In the genomic region with DNA sequence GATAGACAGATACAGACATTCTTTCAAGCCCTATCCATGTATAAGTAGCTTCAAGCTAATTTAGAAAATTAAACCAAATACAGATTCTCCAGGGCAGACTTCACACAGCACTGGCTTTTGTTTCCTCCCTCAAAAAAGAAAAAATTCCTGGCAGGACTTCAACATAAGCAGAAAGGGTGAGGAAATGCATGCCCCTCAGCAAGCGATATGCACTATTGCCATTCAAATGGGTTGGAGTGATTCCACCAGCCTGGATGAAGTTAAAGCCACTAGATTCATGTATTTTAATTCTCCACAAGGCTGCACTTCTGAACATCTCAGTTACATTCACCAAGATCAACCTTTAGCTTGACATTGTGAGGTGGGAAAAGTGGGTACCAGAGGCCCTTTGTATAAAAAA, we compare ENCODE assay signal across 16 mouse cellular contexts.
A peak's percentile ranks its signal among the peaks of the same experiment; 100 is the strongest.
DNase-seq lines count a peak whose midpoint lies in the region; ATAC-seq and TF ChIP-seq lines count a peak whose summit lies in the region.
"Had no signal": no experiment of that assay in that cellular context is flagged by ENCODE, and none has a peak within 500 bp of the region (broad histone marks: within the 10 kb centered on the region; RNA-seq: fewer than 3 reads in every experiment).

No protein-coding gene starts in this region.

- DNase-seq in forebrain, embryonic 14.5 days (ENCODE audit: low spot score), result peak; percentile 33
- peak; percentile 11 for DNase-seq in kidney, adult 2 months
- no peak for DNase-seq in kidney, adult 18-20 months
- peak; percentile 51 for DNase-seq in brain, embryonic 14.5 days (ENCODE audit: low read depth)
- DNase-seq in thymus, postnatal 14 days, result no peak
- DNase-seq: adrenal gland, adult 2 months; adrenal gland, postnatal 10 days; adrenal gland, postnatal 25 days; cerebellum, adult 11-12 months; cerebellum, adult 2 months; cerebellum, adult 9-10 months; cerebellum, postnatal 10 days; cerebellum, postnatal 25 days; forebrain, postnatal 0 days had no signal

- no peaks in the 10 kb centered on the region for H3K4me1 ChIP-seq in forebrain, embryonic 14.5 days (ENCODE audit: control insufficient read depth, insufficient read depth, low read length)
- peaks cover 7% of the 10 kb centered on the region; the same call in 1 of the 2 replicates for H3K4me1 ChIP-seq in forebrain, embryonic 13.5 days
- H3K4me1 ChIP-seq in kidney, adult 2 months (ENCODE audit: control insufficient read depth, insufficient read depth, low read length), result no peaks in the 10 kb centered on the region

- H3K9ac ChIP-seq in forebrain, embryonic 14.5 days (ENCODE audit: low read length), result no peak overlapping the region
- H3K9ac ChIP-seq in forebrain, embryonic 13.5 days, result no peak overlapping the region
- H3K9ac ChIP-seq: embryonic facial prominence, embryonic 13.5 days; forebrain, postnatal 0 days had no signal

- TF ChIP-seq POLR2A in kidney, adult 2 months (IDR thresholded peaks at IDR 0.05; ENCODE audit: low read depth, low read length), result no peak
- no peak for TF ChIP-seq POLR2A in brain, embryonic 14.5 days (IDR thresholded peaks at IDR 0.05; ENCODE audit: borderline replicate concordance, extremely low read depth, insufficient read depth, insufficient read length, poor library complexity, severe bottlenecking)

- no peak for TF ChIP-seq CTCF in kidney, adult 2 months (conservative IDR thresholded peaks at IDR 0.05; ENCODE audit: insufficient read depth, insufficient read length, low read depth, low read length)
- no peak for TF ChIP-seq CTCF in brain, embryonic 14.5 days (IDR thresholded peaks at IDR 0.05; ENCODE audit: borderline replicate concordance, extremely low read depth, insufficient read depth, insufficient read length)

- no peaks in the 10 kb centered on the region for H3K36me3 ChIP-seq in forebrain, embryonic 14.5 days (ENCODE audit: control insufficient read depth, insufficient read depth, low read length)
- 0 out of 2 replicates have a peak, but pooled peaks cover 3% of the 10 kb centered on the region for H3K36me3 ChIP-seq in forebrain, embryonic 13.5 days (ENCODE audit: poor library complexity, severe bottlenecking)
- no peaks in the 10 kb centered on the region for H3K36me3 ChIP-seq in kidney, adult 2 months (ENCODE audit: control insufficient read depth, insufficient read depth, low read length)
- H3K36me3 ChIP-seq: embryonic facial prominence, embryonic 13.5 days had no signal

- no peak overlapping the region for H3K27ac ChIP-seq in forebrain, embryonic 14.5 days (ENCODE audit: low read depth, low read length)
- H3K27ac ChIP-seq in forebrain, embryonic 13.5 days, result no peak overlapping the region
- H3K27ac ChIP-seq in kidney, adult 2 months (ENCODE audit: insufficient read depth, low read depth, low read length), result no peak overlapping the region
- H3K27ac ChIP-seq: embryonic facial prominence, embryonic 13.5 days had no signal

- no peak overlapping the region for H3K4me3 ChIP-seq in forebrain, embryonic 14.5 days (ENCODE audit: low read depth, low read length)
- H3K4me3 ChIP-seq in forebrain, embryonic 13.5 days, result no peak overlapping the region
- H3K4me3 ChIP-seq in kidney, adult 2 months (ENCODE audit: insufficient read depth, low read depth, low read length), result no peak overlapping the region
- H3K4me3 ChIP-seq: embryonic facial prominence, embryonic 13.5 days had no signal

- no peak for ATAC-seq in forebrain, embryonic 14.5 days
- ATAC-seq in forebrain, embryonic 13.5 days, result no peak
- ATAC-seq: forebrain, postnatal 0 days had no signal

- no peaks in the 10 kb centered on the region for H3K27me3 ChIP-seq in forebrain, embryonic 14.5 days (replicated peaks; ENCODE audit: control insufficient read depth, insufficient read depth, low read length)
- no peaks in the 10 kb centered on the region for H3K27me3 ChIP-seq in forebrain, embryonic 13.5 days
- no peaks in the 10 kb centered on the region for H3K27me3 ChIP-seq in kidney, adult 2 months (replicated peaks; ENCODE audit: control insufficient read depth, insufficient read depth, low read length)
- H3K27me3 ChIP-seq: embryonic facial prominence, embryonic 13.5 days had no signal

- H3K4me2 ChIP-seq in forebrain, embryonic 14.5 days (ENCODE audit: low read length), result no peak overlapping the region
- no peak overlapping the region for H3K4me2 ChIP-seq in forebrain, embryonic 13.5 days
- H3K4me2 ChIP-seq: embryonic facial prominence, embryonic 13.5 days had no signal

- WGBS in forebrain, embryonic 14.5 days, result 34% methylated on average over 1 of the region's 1 CpGs
- WGBS in forebrain, embryonic 13.5 days, result 50% methylated on average over 1 of the region's 1 CpGs
- 41% methylated on average over 1 of the region's 1 CpGs for WGBS in kidney, adult 2 months

- no peaks in the 10 kb centered on the region for H3K9me3 ChIP-seq in forebrain, embryonic 14.5 days (replicated peaks; ENCODE audit: control insufficient read depth, low read length)
- no peaks in the 10 kb centered on the region for H3K9me3 ChIP-seq in forebrain, embryonic 13.5 days (replicated peaks)
- H3K9me3 ChIP-seq: embryonic facial prominence, embryonic 13.5 days had no signal

Comparison
In these comparisons a context has a peak if more than half of its experiments do, and no peak if none do; other contexts are left out.
1. DNase-seq: peak in forebrain, embryonic 14.5 days (single experiment), kidney, adult 2 months (single experiment) and brain, embryonic 14.5 days (single experiment); none in kidney, adult 18-20 months (single experiment) and thymus, postnatal 14 days (single experiment).